Mouse (Mus musculus): ENCODE results near the gene Cyp24a1. TPM values are rescaled to one million over a fixed set of nuclear protein-coding genes. Genes with fewer than 3 reads are reported as not detected.

Gene Cyp24a1
- polyA plus RNA-seq (2012; rRNA removed), result 0.13 and 0.18 TPM in 2 replicates

GRCm38 (mm10) chr2:170497091-170497566 is at the start of gene Cyp24a1:
Gene Cyp24a1, minus strand, starts transcription at chr2:170497145.

GRCm38 (mm10) chr2:170496154-170496930 is 603 bp downstream of the Cyp24a1 start, which contains the start of gene Pfdn4:
Gene Pfdn4, plus strand, starts transcription at chr2:170496428.

Other genes with a start within 250 kb of the Cyp24a1 start
- gene Bcas1, start 69.3 kb downstream of the Cyp24a1 start, polyA plus RNA-seq (2012; rRNA removed), result 4.1 and 6.6 TPM in 2 replicates
- gene Pfdn4, start 717 bp downstream of the Cyp24a1 start, polyA plus RNA-seq (2012; rRNA removed), result 63.8 and 66.5 TPM in 2 replicates
- gene 4930470P17Rik, start 104.9 kb upstream of the Cyp24a1 start, polyA plus RNA-seq (2012; rRNA removed), result 0.04 TPM in 1 of 2 replicates, not detected in the other
- 62.7 and 77.3 TPM in 2 replicates for gene Dok5, start 234.7 kb upstream of the Cyp24a1 start, polyA plus RNA-seq (2012; rRNA removed)